Mouse (Mus musculus) liver, embryonic 14.5 days (tissue): ENCODE data around the gene Ldlrap1. TPM values are rescaled to one million over a fixed set of nuclear protein-coding genes. Genes with fewer than 3 reads are reported as not detected.

Source experiments
- ATAC-seq: fragments of 200-750 bp; cut with Nextera tagmentation; 2 replicates; pipeline ENCODE4 v1.8.0; 2017; ENCODE audit warnings: moderate number of reproducible peaks, mild to moderate bottlenecking, moderate library complexity; ENCODE audit not compliant: insufficient read depth
- DNase-seq, 3 experiments: peaks; one replicate each; pipeline ENCODE4 v3.0.0-alpha.2; 2012 to 2013; ENCODE audit warnings: low read depth in 3 of 3, low spot score in 3 of 3
- H3K27ac ChIP-seq: fragments of 300-500 bp; sonication (generic); 2 replicates; pipeline ENCODE4 v1.5.1; 2014; ENCODE audit warnings: moderate library complexity, mild to moderate bottlenecking, control low read depth, inconsistent platforms
- H3K27me3 ChIP-seq: fragments of 300-500 bp; sonication (generic); 2 replicates; pipeline ENCODE4 v1.6.1; 2014; ENCODE audit warnings: mild to moderate bottlenecking, low read length, moderate library complexity; ENCODE audit not compliant: control insufficient read depth, insufficient read depth
- H3K36me3 ChIP-seq: fragments of 300-500 bp; sonication (generic); replicated peaks from 2 replicates; pipeline ENCODE4 v1.6.1; 2014; ENCODE audit warnings: low read depth; ENCODE audit not compliant: control insufficient read depth, insufficient read depth
- H3K4me1 ChIP-seq, 2 experiments: fragments of 200-500 bp in 1 of 2; fragments of 300-500 bp in 1 of 2; sonication (generic) in 1 of 2; replicated peaks; 2 replicates each; pipeline ENCODE4 v1.6.1; 2012 to 2014; ENCODE audit warnings: antibody characterized with exemption in 1 of 2, inconsistent platforms in 1 of 2, low read length in 1 of 2; ENCODE audit not compliant: control insufficient read depth in 2 of 2, insufficient read depth in 2 of 2
- H3K4me2 ChIP-seq: fragments of 300-500 bp; sonication (generic); 2 replicates; pipeline ENCODE4 v1.6.1; 2014; ENCODE audit warnings: low read depth, mild to moderate bottlenecking, control low read depth, moderate library complexity
- H3K4me3 ChIP-seq, 2 experiments: fragments of 200-500 bp in 1 of 2; fragments of 300-500 bp in 1 of 2; sonication (generic) in 1 of 2; 2 replicates each; pipeline ENCODE4 v1.5.1; 2012 to 2014; ENCODE audit warnings: low read depth in 2 of 2, low read length in 2 of 2, mild to moderate bottlenecking in 2 of 2, control low read depth in 1 of 2, inconsistent platforms in 1 of 2, moderate library complexity in 1 of 2; ENCODE audit not compliant: insufficient read depth in 1 of 2
- H3K9ac ChIP-seq: fragments of 300-500 bp; sonication (generic); replicated peaks from 2 replicates; pipeline ENCODE4 v1.6.1; 2014; ENCODE audit warnings: mild to moderate bottlenecking, control low read depth, moderate library complexity
- H3K9me3 ChIP-seq: fragments of 300-500 bp; sonication (generic); 2 replicates; pipeline ENCODE4 v1.6.1; 2016; ENCODE audit warnings: low read length, mixed read lengths; ENCODE audit not compliant: control insufficient read depth
- CTCF ChIP-seq: IDR thresholded peaks from 2 replicates; pipeline ENCODE4 v1.5.1; 2016; ENCODE audit warnings: antibody characterized with exemption, low read depth, control low read depth
- EP300 ChIP-seq: IDR thresholded peaks from 2 replicates; pipeline ENCODE4 v1.6.1; 2016; ENCODE audit warnings: antibody characterized with exemption, low read depth
- WGBS: fragments of 180-500 bp; shearing (Covaris S2); extraction: QIAGEN DNeasy Blood & Tissue Kit; methylation state at CpG from one replicate; pipeline ENCODE4 v1.1.7; 2014; ENCODE audit not compliant: insufficient replicate concordance; 5-methylcytosine and 5-hydroxymethylcytosine counted together
- polyA plus RNA-seq, 2 experiments: library from polyadenylated mRNA; depleted of rRNA in 1 of 2; stranded (reverse) in 1 of 2; unstranded in 1 of 2; fragments of >200 nt; fragmentation: Nextera tagmentation in 1 of 2; extraction: Ambion mirVana in 1 of 2; gene quantifications; 2 replicates each; pipeline versions ENCODE4 v1.2.1 to v1.2.3; 2012 to 2014

Gene Ldlrap1
- polyA plus RNA-seq, 2 experiments, result 9.1 to 13.4 TPM

DNA sequence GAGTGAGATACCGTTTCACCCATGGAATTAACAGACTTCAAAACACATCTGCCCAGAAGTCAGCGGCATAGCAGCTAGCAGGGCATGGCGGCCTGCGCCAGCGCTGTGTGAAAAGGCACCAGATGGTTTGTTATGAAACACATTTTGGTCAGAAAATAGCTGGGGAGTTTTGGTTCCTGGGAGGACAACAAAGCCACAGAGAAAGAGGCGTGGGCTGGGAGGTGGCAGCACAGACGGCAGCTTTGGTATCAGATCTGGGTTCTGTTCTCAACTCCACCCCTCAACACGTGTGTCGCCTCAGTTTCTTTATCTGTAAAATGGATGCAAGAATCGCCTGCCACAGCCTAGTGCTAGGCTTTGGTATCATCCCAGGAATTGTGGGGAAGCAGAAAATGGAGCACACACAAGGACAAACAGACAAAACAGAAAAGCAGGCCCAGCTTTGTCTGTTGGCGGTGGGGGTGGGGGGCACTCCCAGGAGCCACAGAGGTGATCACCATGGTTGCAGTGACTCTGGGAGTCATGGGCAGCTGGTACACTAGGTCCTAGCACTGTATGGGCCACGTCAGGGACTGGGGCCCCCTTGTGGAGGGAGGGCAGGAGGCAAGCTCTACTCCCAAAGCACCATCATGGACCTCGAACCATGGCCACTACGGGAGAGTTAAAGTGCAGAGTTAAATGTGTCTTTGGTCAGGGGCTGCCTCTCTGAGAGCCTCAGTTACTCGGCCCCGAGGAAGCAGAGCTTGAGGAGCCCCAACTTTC is 21.7 kb downstream of the Ldlrap1 start:
- Histone ChIP-seq H3K4me1 (peaks cover 7 to 17% of the 10 kb centered on the region in 2 experiments), H3K9me3 (no peaks in the 10 kb centered on the region), H3K27ac (no peak overlapping the region), H3K4me2 (no peak overlapping the region), H3K9ac (no peak overlapping the region), H3K4me3 (no peak overlapping the region), H3K27me3 (no peaks in the 10 kb centered on the region), H3K36me3 (peaks cover 42% of the 10 kb centered on the region)
- no peak for ATAC-seq
- 59% methylated on average over 16 of the region's 16 CpGs for WGBS
- DNase-seq, result no peak
- TF ChIP-seq CTCF (peak; percentile 68), EP300 (no peak)

DNA sequence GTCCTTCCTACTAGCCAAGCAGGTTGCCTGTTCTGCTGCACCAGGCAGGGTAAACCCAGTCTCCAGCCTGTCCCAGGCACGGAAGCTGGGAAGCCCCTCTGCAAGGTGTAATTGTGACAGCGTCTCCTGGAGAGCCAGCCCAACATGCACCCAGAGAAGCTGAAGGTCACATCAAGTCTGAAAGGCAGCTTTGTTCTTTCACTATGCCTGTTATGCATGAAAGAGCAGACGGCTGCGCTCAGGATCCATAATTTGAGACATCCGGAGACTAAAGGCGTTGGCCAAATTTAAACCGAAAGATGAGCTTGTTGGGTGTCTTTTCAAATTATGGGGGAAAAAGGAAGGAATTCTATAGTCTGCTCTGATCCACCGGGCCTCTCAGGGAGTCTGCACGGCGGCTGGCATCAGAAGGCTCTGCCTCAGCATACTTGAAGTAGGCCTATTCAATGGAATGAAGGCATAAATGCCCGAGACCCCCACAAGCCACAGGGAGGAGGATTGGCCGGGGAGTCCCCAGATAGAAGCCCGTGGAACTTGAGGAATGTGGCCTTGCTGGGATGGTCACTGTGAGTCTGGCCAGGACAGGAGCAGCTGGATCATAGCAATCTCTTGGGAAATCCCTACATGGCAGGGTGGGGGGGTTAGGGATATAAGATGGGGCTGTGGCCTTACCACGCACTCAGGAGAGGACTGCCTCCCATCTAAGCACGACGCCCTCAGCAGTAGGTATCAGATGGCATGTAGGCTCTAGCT is 23.8 kb downstream of the Ldlrap1 start:
- no peak overlapping the region for H3K4me3 ChIP-seq
- no peak overlapping the region for H3K4me2 ChIP-seq
- 87% methylated on average over 16 of the region's 16 CpGs for WGBS
- peaks cover 36% of the 10 kb centered on the region for H3K36me3 ChIP-seq
- H3K9me3 ChIP-seq, result no peaks in the 10 kb centered on the region
- H3K27ac ChIP-seq, result no peak overlapping the region
- peaks cover 0 to 4% of the 10 kb centered on the region in 2 experiments; a peak in 2 of 4 replicates for H3K4me1 ChIP-seq
- ATAC-seq (no peak), DNase-seq (no peak)
- no peaks in the 10 kb centered on the region for H3K27me3 ChIP-seq
- TF ChIP-seq EP300 (no peak), CTCF (no peak)
- H3K9ac ChIP-seq, result no peak overlapping the region

DNA sequence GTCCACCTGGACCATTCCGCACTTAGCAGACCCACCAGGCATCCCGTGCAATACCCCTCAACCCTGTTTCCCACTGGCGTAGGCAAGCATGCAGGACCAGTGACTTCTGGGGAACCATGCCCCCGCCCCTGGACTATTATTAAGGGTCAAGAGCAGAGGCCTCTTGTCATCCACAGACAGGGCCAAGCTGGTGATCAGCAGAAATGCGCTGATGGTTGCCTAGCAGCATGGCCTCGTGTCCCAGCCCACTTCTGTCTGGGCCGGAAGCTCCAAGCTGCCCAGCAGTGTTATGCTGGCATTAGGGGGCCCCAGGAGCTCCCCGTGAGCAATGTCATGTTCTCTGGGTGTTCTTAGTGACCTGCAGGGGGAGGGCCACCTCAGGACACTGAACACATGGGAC is 25.9 kb downstream of the Ldlrap1 start:
- Histone ChIP-seq H3K4me3 (no peak overlapping the region), H3K27ac (no peak overlapping the region), H3K9ac (no peak overlapping the region), H3K4me2 (no peak overlapping the region), H3K27me3 (no peaks in the 10 kb centered on the region), H3K9me3 (no peaks in the 10 kb centered on the region), H3K36me3 (peaks cover 14% of the 10 kb centered on the region), H3K4me1 (peaks cover 0 to 3% of the 10 kb centered on the region in 2 experiments; a peak in 1 of 4 replicates)
- WGBS, result 78% methylated on average over 8 of the region's 8 CpGs
- ATAC-seq, result no peak
- DNase-seq, result no peak
- no peak for TF ChIP-seq EP300
- no peak for TF ChIP-seq CTCF

DNA sequence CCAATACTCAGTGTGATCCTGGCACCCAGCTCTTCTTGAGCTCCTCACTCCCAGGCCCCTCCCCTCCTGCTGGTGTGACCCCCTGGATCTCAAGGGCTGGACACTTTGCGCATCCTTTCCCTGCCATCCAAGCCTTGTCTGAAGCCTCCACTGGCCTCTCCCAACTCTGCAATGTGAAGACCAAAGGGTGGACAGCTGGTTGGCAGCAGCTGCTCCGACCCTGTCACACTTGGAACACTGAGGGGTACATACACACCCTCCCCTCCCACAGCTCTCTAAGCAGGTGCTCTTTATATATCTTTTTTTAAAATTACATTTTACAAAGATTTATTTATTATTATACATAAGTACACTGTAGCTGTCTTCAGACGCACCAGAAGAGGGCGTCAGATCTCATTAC is 27.6 kb downstream of the Ldlrap1 start:
- H3K27ac ChIP-seq, result no peak overlapping the region
- no peak overlapping the region for H3K9ac ChIP-seq
- H3K9me3 ChIP-seq, result no peaks in the 10 kb centered on the region
- no peak for TF ChIP-seq EP300
- TF ChIP-seq CTCF, result no peak; the same call in 1 of the 2 replicates
- H3K36me3 ChIP-seq, result peaks cover 4% of the 10 kb centered on the region; the same call in 1 of the 2 replicates
- no peak for DNase-seq
- no peak overlapping the region for H3K4me2 ChIP-seq
- ATAC-seq, result no peak
- no peaks in the 10 kb centered on the region for H3K27me3 ChIP-seq
- 0 out of 4 replicates have a peak, but pooled peaks cover 0 to 2% of the 10 kb centered on the region in 2 experiments for H3K4me1 ChIP-seq
- no peak overlapping the region for H3K4me3 ChIP-seq
- WGBS, result 78% methylated on average over 4 of the region's 4 CpGs

DNA sequence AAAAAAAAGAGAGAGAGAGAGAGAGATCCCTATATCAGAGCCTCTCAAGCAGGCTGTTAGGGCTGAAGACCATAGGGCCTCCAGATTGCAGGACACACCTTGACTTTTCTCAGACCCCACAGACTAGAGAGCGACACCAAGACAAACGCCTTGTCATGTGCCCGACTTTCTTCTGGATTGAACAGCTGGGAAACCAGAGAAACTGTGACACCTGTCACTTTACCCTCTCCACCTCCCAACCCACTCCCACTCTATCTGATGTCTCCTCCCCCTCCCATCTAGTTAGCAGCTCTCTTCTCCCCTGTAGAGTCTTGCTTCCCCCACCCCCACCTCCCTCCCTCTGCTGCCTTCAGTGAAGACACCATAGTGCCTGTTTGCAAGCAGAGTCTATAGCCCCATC is 28.3 kb downstream of the Ldlrap1 start:
- ATAC-seq (no peak), DNase-seq (no peak)
- Histone ChIP-seq H3K36me3 (peaks cover 3% of the 10 kb centered on the region; the same call in 1 of the 2 replicates), H3K27me3 (no peaks in the 10 kb centered on the region), H3K4me3 (no peak overlapping the region), H3K4me2 (no peak overlapping the region), H3K9me3 (no peaks in the 10 kb centered on the region), H3K9ac (no peak overlapping the region), H3K27ac (no peak overlapping the region), H3K4me1 (peaks cover 5 to 6% of the 10 kb centered on the region in 2 experiments)
- WGBS, result 70% methylated on average over 3 of the region's 3 CpGs
- TF ChIP-seq CTCF (no peak), EP300 (no peak)
